Mouse (Mus musculus) left cerebral cortex, adult 9 months (tissue): ENCODE data around the gene Rest.

Experiments used
- DNase-seq, 2 experiments: peaks; one replicate each; pipeline ENCODE4 v3.0.0; 2022; ENCODE audit warnings: low spot score in 2 of 2

The Rest gene

DNA sequence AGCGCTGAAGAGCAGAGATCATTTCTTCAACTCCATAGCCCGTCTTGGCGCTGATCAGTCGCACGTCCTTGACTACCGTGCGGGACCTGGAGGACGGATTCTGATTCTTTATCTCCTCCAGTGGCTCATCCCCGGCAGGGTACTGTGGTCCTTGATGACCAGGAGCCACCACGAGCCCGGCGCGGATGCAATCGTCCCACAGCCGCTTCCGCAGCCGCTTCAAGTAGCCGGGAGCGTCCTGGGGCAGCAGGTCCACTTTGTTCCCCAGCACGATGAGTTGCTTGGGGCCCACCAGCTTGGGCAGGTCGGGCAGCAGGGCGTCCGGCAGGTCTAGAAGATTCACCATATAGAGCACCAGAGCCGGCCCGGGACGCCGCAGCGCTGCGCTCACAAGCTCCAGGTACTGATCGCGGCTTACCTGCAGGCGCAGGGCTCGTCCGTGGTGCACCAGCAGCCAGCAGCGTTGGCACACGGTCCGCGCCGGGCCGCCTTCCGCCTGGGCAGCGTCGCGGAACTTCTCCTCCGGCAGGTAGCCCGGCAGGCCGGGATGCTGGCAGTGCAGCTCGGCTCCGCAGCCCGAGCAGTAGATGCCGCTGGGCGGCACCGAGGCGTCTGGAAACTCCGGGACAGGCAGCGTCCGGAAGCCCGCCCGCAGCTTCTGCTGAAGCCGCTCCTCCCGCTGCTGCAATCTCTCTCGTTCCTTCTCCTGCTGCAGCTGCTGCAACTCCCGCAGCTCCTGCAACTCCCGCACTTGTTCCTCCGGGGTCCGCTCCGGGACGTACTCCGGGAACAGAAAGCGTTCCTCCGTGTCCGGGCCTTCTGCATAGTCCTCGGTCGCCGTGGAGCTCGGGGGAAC is 44.0 kb downstream of the Rest start:
- DNase-seq = no peak

DNA sequence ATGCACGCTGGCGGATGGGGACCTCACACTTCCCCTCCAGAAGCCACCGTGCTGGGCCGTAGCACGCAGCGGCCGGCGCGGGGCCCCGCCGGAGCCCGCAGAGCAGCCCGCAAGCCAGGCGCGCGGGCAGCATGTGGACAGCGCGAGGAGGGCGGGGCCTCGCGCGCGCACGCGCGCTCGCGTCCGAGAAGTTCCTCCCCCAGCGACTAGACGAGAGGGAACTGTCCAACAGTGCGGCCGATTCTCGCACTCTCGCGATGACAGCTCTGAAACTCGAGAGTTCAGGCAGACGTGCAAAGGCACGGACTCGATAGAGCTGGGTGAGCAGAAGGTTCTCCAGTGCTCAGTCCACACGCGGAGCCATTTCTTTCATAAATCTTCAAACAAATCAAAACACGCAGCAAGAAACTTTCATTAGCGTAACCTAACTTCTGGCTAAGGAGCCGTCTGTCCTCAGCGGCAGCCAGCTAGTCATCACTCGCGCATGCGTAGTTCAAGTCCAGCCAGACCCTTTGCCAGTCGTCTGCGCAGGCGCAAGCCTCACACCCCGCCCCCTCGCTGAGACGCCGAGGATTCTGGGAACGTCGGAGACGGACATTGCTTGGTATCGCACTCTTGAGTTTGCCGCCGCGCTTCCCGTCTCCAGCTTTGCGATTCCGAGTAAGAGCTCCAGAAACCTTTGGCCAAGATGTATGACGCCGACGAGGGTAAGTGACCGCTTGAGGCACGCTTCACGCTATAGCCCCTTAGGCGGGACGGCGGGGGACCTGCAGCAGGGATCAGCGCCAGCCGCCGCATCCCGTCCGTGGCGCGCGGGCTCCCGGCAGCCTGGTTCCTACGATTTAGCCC is 44.9 kb downstream of the Rest start, which contains the start of the genes Noa1 and Polr2b:
Gene Noa1 (minus strand): TSS at position 161 of the 849 bp plus-strand sequence.
Gene Polr2b (plus strand): TSS at position 224 of the 849 bp plus-strand sequence.
- DNase-seq = peak; percentile 90 to 98

DNA sequence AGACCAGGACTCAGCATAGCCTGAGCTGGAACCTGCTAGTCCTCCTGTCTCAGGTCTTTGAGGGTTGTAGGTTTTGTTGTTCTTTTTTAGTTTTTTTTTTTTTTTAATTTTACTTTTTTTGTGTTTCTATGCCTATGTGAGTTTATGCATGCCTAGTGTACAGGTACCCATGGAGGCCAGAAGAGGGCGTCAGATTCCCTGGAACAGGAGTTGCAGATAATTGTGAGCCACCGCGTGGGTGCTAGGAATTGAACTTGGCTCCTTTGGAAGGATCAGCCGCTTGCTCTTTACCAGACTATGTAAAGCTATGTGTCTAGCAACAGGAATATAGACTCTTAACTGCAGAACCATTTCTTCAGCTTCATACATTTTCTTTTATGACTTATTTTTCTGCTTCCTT is 48.9 kb downstream of the Rest start:
- DNase-seq = no peak

DNA sequence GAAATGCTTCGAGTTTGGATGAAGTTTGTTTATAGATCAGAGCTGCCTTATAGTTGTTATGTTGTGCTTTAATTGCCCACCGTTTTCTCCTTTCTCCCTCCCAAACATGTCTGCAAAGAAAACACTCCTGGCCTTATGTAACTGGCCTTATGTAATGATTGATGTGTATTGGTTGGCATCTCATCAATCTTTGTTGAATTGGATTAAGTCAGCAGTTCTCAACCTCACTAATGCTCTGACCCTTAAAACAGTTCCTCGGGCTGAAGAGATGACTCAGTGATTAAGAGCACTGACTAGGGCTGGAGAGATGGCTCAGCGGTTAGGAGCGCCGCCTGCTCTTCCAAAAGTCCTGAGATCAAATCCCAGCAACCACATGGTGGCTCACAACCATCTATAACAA is 49.7 kb downstream of the Rest start:
- DNase-seq = no peak

DNA sequence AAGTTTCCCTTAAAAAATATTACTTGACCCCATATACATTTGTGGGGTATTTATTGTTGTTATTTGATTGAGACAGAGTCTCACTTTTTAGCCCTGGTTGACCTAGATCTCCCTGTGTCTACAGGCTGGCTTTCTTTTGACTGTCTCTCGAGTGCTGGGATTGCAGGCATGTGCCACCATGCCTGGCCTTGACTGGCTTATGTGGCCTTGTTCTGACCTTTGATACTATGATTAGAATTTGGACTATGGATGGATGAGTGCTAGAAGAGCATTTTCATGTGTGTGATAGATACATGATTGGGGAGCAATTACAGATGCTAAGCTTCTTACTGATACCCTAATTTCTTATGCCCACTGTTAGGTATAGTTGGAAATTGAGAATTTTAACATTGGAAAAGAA is 59.6 kb downstream of the Rest start:
- DNase-seq = no peak

DNA sequence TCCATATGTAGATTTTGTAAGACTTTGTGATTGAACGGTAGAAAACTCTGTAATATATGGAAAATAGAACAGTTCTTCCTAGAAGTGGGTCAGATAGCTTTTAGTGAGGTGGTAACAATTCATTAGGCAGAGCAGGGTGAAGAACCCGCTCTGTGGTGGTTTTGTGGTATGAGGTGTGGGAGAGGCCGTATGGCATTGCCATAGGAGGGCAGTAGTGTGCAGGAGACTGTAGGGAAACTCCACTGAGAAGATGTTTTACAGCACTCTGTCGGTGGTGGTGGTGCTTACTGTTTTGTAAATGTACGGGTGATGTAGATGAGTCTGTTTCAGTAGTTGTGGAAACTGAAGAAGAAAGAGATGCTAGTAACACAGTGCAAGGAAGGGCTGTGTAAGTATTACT is 64.9 kb downstream of the Rest start:
- no peak for DNase-seq
